Mouse (Mus musculus) embryonic fibroblast, embryonic 13.5 days (primary cell): ENCODE data around the gene Clta. TPM values are rescaled to one million over a fixed set of nuclear protein-coding genes. Genes with fewer than 3 reads are reported as not detected.

Experiments used
- H3K27ac ChIP-seq: 2 replicates; pipeline ENCODE4 v1.5.1; 2012; ENCODE audit warnings: low read length, control low read depth, inconsistent platforms; ENCODE audit not compliant: insufficient read depth
- H3K4me1 ChIP-seq: 2 replicates; pipeline ENCODE4 v1.6.1; 2011; ENCODE audit warnings: low read length; ENCODE audit not compliant: control insufficient read depth, insufficient read depth
- H3K4me3 ChIP-seq: 2 replicates; pipeline ENCODE4 v1.5.1; 2011; ENCODE audit warnings: mild to moderate bottlenecking, control low read depth, low read length; ENCODE audit not compliant: insufficient read depth
- CTCF ChIP-seq: IDR thresholded peaks from 2 replicates; pipeline ENCODE4 v1.5.1; 2011; ENCODE audit warnings: mild to moderate bottlenecking, control low read depth, low read length, moderate library complexity, borderline replicate concordance; ENCODE audit not compliant: insufficient read depth
- POLR2A ChIP-seq: IDR thresholded peaks from 2 replicates; pipeline ENCODE4 v1.6.1; 2011; ENCODE audit warnings: low read depth, mild to moderate bottlenecking, control low read depth, low read length, moderate library complexity
- polyA plus RNA-seq: library from polyadenylated mRNA; stranded (reverse); fragments of >200 nt; gene quantifications from 2 replicates; pipeline ENCODE4 v1.2.4, GENCODE M21; 2011; ENCODE audit warnings: low read depth; ENCODE audit not compliant: missing spikeins, insufficient read length

Clta gene
- polyA plus RNA-seq, 1 experiment: 248 TPM

DNA sequence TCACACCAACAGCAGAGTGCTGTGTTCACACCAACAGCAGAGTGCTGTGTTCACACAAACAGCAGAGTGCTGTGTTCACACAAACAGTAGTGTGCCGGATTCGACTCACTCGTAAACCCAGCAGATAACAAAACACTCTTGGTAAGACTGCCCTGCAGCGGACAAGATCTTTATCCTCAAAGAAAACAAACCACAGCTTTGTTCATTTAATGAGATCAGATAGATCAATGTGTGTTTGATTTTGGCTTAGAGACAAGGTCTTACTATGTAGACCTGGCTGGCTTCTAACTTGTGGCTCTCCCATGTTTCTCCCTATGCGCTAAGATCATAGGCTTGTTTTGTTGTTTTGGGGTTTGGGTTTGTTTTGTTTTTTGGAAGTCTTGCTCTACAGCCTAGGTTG is 41.8 kb downstream of the Clta start:
- Histone ChIP-seq H3K4me3 (no peak overlapping the region), H3K4me1 (no peaks in the 10 kb centered on the region), H3K27ac (no peak overlapping the region)
- TF ChIP-seq POLR2A: no peak
- TF ChIP-seq CTCF: no peak

DNA sequence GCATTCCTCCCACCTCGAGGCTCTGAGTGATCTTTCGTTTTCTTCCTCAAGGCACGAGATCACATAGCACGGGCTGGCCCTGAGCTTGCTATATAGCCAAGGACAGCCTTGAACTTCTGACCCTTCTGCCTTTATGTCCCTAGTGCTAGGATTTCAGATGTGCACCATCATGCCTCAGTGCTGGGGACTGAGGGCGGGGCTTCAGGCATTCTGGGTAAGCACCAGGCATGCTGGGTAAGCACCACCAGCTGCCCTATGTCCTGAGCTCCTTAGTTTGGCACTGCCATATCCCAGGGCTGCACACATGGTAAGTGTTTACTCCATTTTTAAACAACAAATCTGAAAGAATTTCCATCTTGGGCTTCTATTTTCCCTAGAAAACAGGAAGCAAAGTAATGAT is 45.6 kb downstream of the Clta start:
- no peak for TF ChIP-seq CTCF
- TF ChIP-seq POLR2A: no peak
- Histone ChIP-seq H3K27ac (no peak overlapping the region), H3K4me1 (no peaks in the 10 kb centered on the region), H3K4me3 (no peak overlapping the region)

DNA sequence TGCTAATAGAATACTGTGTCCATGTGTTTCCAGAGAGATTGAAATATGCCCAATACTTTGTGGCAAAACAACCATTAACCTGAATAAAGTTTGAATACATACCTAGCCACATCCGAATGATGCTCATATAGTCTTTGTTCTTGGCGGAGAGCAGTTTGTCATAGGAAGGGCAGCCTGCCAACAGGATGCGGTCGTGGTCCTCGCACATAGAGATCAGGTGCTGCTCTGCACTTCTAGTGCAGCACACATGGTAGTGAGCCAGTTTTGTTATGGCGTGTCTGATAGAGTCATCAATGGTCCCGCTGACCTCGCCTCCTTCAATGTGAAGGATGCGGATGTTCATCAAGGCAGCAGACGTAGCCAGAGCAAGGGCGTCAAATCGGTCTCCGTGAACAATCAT is 55.4 kb downstream of the Clta start:
- Histone ChIP-seq H3K4me3 (no peak overlapping the region), H3K4me1 (no peaks in the 10 kb centered on the region), H3K27ac (no peak overlapping the region)
- TF ChIP-seq CTCF (no peak), POLR2A (no peak)

DNA sequence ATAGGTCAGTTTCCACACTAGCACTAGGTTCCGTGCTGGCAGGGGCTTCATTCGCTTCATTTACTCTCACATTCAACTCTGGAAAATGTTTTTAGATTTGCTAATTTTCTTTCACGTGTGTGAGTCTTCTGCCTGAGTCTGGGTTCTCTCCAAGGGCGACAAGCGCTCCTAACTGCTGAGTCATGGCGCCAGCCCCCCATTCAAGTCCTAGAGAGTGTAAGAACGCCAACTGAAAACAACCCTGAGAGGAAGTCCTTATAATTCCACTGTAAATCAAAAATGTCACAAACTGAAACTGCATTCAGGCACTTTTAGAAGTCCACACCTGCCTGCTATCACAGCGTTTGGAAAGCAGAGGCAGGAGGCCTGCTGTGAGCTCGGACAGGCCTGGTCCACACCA is 57.8 kb downstream of the Clta start:
- no peaks in the 10 kb centered on the region for H3K4me1 ChIP-seq
- TF ChIP-seq POLR2A (no peak), CTCF (no peak)
- H3K4me3 ChIP-seq: no peak overlapping the region
- peak overlapping the region; percentile 4; the same call in 1 of the 2 replicates for H3K27ac ChIP-seq

DNA sequence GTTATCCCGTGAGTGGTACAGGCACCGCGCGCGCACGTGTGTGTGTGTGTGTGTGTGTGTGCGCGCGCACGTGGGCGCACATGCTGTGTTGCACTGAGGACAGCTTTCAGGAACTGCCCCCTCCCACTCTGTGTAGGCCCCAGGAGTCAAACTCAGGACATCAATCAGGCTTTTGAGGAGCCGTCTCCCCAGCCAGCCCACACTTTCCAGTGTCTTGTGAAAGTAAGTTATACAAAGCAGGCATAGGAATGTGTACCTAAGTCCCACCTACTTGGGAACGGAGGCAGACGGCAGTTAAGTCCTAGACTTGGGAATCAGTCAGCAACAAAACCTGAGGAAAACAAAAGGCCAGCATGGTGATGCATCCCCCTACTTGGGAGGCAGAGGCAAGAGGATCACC is 58.6 kb downstream of the Clta start:
- no peak for TF ChIP-seq POLR2A
- TF ChIP-seq CTCF: no peak
- Histone ChIP-seq H3K4me1 (no peaks in the 10 kb centered on the region), H3K27ac (no peak overlapping the region), H3K4me3 (no peak overlapping the region)

DNA sequence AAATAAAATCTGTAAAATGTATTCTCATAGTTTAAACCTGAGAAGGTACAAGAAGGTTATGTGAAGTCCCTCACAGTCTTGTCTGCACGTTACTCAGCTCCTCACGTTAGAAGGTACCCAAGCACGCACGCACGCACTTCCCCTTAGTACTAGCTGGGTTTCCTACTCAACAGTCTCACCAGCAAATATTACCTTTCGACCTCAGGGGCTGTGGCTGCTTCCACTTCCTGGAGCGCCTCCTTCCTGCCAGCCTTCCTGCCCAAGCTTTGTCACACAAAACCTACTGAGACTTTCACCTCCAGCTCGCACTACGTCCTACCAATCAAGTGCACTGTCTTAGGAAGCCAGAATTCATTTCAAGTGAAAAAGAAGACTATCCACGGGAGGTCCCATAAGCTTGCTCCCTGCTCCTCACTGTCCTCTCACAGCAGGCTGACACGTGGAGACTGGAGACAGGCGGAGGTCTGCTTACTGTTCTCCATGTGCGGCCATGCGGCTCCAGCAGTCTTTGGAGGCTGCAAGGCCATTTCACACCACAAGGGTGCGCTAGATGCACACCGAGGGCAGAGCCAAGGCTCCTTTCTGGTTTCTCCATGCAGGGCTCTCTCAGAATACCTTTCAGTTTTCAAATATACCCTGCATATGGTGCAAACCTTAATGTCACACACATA is 61.2 kb downstream of the Clta start:
- Histone ChIP-seq H3K4me3 (no peak overlapping the region), H3K4me1 (no peaks in the 10 kb centered on the region), H3K27ac (no peak overlapping the region)
- TF ChIP-seq CTCF: peak; percentile 96
- TF ChIP-seq POLR2A: no peak

DNA sequence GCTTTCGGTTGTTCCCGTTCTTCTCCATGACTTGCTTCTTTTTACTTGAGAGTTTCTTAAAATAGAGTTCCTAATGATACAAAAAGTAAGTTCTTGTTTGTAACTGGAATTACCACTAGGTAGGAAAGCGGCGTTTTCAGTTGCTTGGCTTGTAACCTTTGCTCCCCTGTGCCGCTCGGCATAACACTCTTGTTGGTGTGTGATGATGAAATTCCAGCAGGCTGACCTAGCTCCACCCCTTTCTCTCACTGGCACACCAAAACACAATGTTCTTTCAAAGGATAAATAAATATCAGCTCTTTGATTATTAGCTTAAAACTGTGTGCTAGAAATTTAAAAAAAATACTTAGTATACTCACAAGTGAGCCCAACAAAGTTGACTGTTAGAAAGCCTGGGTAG is 62.6 kb downstream of the Clta start:
- no peak overlapping the region for H3K4me3 ChIP-seq
- H3K27ac ChIP-seq: no peak overlapping the region
- no peaks in the 10 kb centered on the region for H3K4me1 ChIP-seq
- TF ChIP-seq CTCF (no peak), POLR2A (no peak)

DNA sequence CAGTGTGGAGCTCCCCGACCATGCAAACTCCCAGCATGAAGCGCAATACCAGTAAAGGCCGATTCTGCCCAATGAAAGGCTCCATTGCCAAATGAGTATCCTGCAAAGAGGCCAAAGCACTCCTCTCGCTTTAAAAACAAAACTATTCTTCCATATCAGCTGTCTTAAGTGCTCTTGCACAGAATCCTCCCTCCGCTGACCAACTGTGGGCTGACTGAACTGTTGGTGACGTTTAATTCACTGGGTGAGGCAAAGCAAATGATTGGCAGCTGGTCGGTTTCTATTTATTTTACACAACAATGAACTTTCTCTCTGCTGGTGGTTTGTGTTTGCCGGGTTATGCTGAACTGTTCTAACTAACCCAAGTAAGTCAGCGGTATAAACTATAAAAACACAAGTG is 64.5 kb downstream of the Clta start:
- H3K27ac ChIP-seq: no peak overlapping the region
- TF ChIP-seq CTCF: no peak
- no peak for TF ChIP-seq POLR2A
- H3K4me3 ChIP-seq: no peak overlapping the region
- H3K4me1 ChIP-seq: no peaks in the 10 kb centered on the region

DNA sequence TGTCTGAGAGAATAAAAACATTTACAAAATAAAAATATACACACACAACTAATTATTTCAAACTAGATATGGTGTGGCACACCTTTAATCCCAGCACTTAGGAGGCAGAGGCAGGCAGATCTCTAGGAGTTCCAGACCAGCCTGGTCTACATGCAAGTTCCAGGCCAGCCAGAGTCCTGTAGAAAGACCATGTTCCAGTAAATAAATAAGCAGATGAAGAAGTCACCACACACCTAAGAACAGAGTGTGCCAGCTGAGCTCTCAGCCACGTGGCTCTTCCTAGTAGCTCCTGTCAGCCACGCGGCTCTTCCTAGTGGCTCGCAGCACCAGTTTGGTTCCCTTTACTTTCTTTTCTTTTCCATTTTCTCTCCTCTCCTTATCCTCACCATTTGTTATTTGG is 65.2 kb downstream of the Clta start:
- TF ChIP-seq POLR2A (no peak), CTCF (no peak)
- H3K27ac ChIP-seq: no peak overlapping the region
- H3K4me1 ChIP-seq: no peaks in the 10 kb centered on the region
- H3K4me3 ChIP-seq: no peak overlapping the region

DNA sequence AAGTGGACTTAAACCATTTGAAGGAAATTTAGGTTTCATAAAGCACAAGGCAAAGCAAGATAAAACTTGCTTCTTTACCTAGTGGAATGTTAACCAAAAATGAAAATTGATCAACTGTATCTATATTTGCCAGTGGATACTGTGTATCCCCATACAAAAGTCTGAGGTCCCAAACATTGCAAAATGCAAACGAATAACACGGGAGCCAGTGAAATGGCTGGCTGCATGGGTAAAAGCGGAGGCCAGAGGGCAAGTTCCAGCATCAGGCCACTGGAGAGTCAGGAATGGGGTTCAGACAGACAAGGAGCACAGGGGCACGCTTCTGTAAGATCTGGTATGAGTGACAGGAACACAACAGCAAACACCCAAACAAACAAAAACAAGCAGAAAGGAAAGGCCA is 66.4 kb downstream of the Clta start:
- Histone ChIP-seq H3K27ac (no peak overlapping the region), H3K4me1 (no peaks in the 10 kb centered on the region), H3K4me3 (no peak overlapping the region)
- TF ChIP-seq CTCF: no peak
- no peak for TF ChIP-seq POLR2A
